Mouse (Mus musculus) kidney, adult 2 months (tissue): ENCODE data around the gene Dnah8. TPM values are rescaled to one million over a fixed set of nuclear protein-coding genes. Genes with fewer than 3 reads are reported as not detected.

ENCODE experiments used
- DNase-seq: peaks from one replicate; pipeline ENCODE4 v3.0.0; 2021
- H3K27ac ChIP-seq: fragments of 200-500 bp; 2 replicates; pipeline ENCODE4 v1.5.1; 2012; ENCODE audit warnings: low read depth, low read length, control low read depth, inconsistent platforms; ENCODE audit not compliant: insufficient read depth
- H3K27me3 ChIP-seq: fragments of 200-500 bp; replicated peaks from 2 replicates; pipeline ENCODE4 v1.6.1; 2012; ENCODE audit warnings: mild to moderate bottlenecking, moderate library complexity, low read length, inconsistent platforms; ENCODE audit not compliant: control insufficient read depth, insufficient read depth
- H3K36me3 ChIP-seq: fragments of 200-500 bp; 2 replicates; pipeline ENCODE4 v1.6.1; 2012; ENCODE audit warnings: mild to moderate bottlenecking, moderate library complexity, low read length, inconsistent platforms; ENCODE audit not compliant: control insufficient read depth, insufficient read depth
- H3K4me1 ChIP-seq: fragments of 200-500 bp; 2 replicates; pipeline ENCODE4 v1.6.1; 2011; ENCODE audit warnings: low read length; ENCODE audit not compliant: control insufficient read depth, insufficient read depth
- H3K4me3 ChIP-seq: fragments of 200-500 bp; 2 replicates; pipeline ENCODE4 v1.5.1; 2011; ENCODE audit warnings: mild to moderate bottlenecking, low read depth, low read length, control low read depth; ENCODE audit not compliant: insufficient read depth
- CTCF ChIP-seq: fragments of 200-500 bp; conservative IDR thresholded peaks from 2 replicates; pipeline ENCODE4 v1.5.1; 2011; ENCODE audit warnings: low read depth, mild to moderate bottlenecking, control low read depth, low read length, moderate library complexity, mixed read lengths; ENCODE audit not compliant: insufficient read depth, insufficient read length
- POLR2A ChIP-seq: fragments of 200-500 bp; IDR thresholded peaks from one replicate; pipeline ENCODE4 v1.6.1; 2011; ENCODE audit warnings: low read depth, low read length, control low read depth
- WGBS: fragments of 180-500 bp; shearing (Covaris S2); methylation state at CpG from one replicate; pipeline ENCODE4 v1.1.7; 2018; 5-methylcytosine and 5-hydroxymethylcytosine counted together
- polyA plus RNA-seq: library from polyadenylated mRNA; depleted of rRNA; stranded (reverse); fragments of >200 nt; gene quantifications from 2 replicates; pipeline ENCODE4 v1.2.3, GENCODE M21; 2012

Dnah8 gene
- polyA plus RNA-seq, 1 experiment: 1.2 TPM

GRCm38 (mm10) chr17:30842312-30842711 lies 218.2 kb downstream of the Dnah8 start:
- Histone ChIP-seq H3K4me1 (no peaks in the 10 kb centered on the region), H3K27ac (no peak overlapping the region), H3K4me3 (no peak overlapping the region), H3K27me3 (no peaks in the 10 kb centered on the region), H3K36me3 (no peaks in the 10 kb centered on the region)
- no peak for TF ChIP-seq CTCF
- TF ChIP-seq POLR2A: no peak
- no peak for DNase-seq
- 50% methylated on average over 6 of the region's 6 CpGs for WGBS

GRCm38 (mm10) chr17:30844321-30844791 lies 220.2 kb downstream of the Dnah8 start:
- 43% methylated on average over 9 of the region's 9 CpGs for WGBS
- no peaks in the 10 kb centered on the region for H3K27me3 ChIP-seq
- TF ChIP-seq POLR2A (no peak), CTCF (no peak; the same call in 1 of the 2 replicates)

GRCm38 (mm10) chr17:30847498-30847897 lies 223.3 kb downstream of the Dnah8 start:
- H3K4me1 ChIP-seq: no peaks in the 10 kb centered on the region
- no peak overlapping the region for H3K27ac ChIP-seq
- WGBS: 59% methylated on average over 7 of the region's 7 CpGs
- H3K27me3 ChIP-seq: no peaks in the 10 kb centered on the region
- no peaks in the 10 kb centered on the region for H3K36me3 ChIP-seq
- H3K4me3 ChIP-seq: no peak overlapping the region
- no peak for DNase-seq
- TF ChIP-seq POLR2A: no peak
- TF ChIP-seq CTCF: no peak

More at GRCm38 (mm10) chr17:30844321-30844791, 220.2 kb downstream of the Dnah8 start:
- Histone ChIP-seq H3K4me3 (no peak overlapping the region), H3K27ac (no peak overlapping the region), H3K4me1 (no peaks in the 10 kb centered on the region), H3K36me3 (no peaks in the 10 kb centered on the region)
- DNase-seq: peak; percentile 46

- no peak for DNase-seq
- 93% methylated on average over 5 of the region's 5 CpGs for WGBS
- no peak for TF ChIP-seq POLR2A
- no peak for TF ChIP-seq CTCF
- H3K4me3 ChIP-seq: no peak overlapping the region
- H3K27ac ChIP-seq: no peak overlapping the region
- H3K27me3 ChIP-seq: no peaks in the 10 kb centered on the region
- H3K4me1 ChIP-seq: no peaks in the 10 kb centered on the region
- no peaks in the 10 kb centered on the region for H3K36me3 ChIP-seq
These were observed 223.9 kb downstream of the Dnah8 start for GRCm38 (mm10) chr17:30848086-30848485.

GRCm38 (mm10) chr17:30848804-30849203 lies 224.7 kb downstream of the Dnah8 start:
- TF ChIP-seq CTCF: no peak
- TF ChIP-seq POLR2A: no peak
- Histone ChIP-seq H3K4me3 (no peak overlapping the region), H3K27ac (no peak overlapping the region), H3K4me1 (no peaks in the 10 kb centered on the region), H3K36me3 (no peaks in the 10 kb centered on the region), H3K27me3 (no peaks in the 10 kb centered on the region)
- no peak for DNase-seq
- 81% methylated on average over 6 of the region's 6 CpGs for WGBS

GRCm38 (mm10) chr17:30849813-30850212 lies 225.7 kb downstream of the Dnah8 start:
- Histone ChIP-seq H3K4me1 (no peaks in the 10 kb centered on the region), H3K27me3 (no peaks in the 10 kb centered on the region), H3K4me3 (no peak overlapping the region), H3K27ac (no peak overlapping the region), H3K36me3 (no peaks in the 10 kb centered on the region)
- no peak for TF ChIP-seq POLR2A
- TF ChIP-seq CTCF: no peak
- no peak for DNase-seq
- WGBS: 94% methylated on average over 12 of the region's 12 CpGs

GRCm38 (mm10) chr17:30852345-30852744 lies 228.2 kb downstream of the Dnah8 start:
- TF ChIP-seq CTCF (no peak), POLR2A (no peak)
- no peaks in the 10 kb centered on the region for H3K27me3 ChIP-seq
- H3K36me3 ChIP-seq: no peaks in the 10 kb centered on the region
- H3K4me3 ChIP-seq: no peak overlapping the region
- no peak for DNase-seq
- no peak overlapping the region for H3K27ac ChIP-seq
- no peaks in the 10 kb centered on the region for H3K4me1 ChIP-seq

- no peaks in the 10 kb centered on the region for H3K36me3 ChIP-seq
- no peak for DNase-seq
- H3K4me1 ChIP-seq: 0 out of 2 replicates have a peak, but pooled peaks cover 3% of the 10 kb centered on the region
- no peak overlapping the region for H3K27ac ChIP-seq
- WGBS: 93% methylated on average over 5 of the region's 5 CpGs
- TF ChIP-seq POLR2A (no peak), CTCF (no peak)
- H3K27me3 ChIP-seq: no peaks in the 10 kb centered on the region
- H3K4me3 ChIP-seq: no peak overlapping the region
These were observed 233.2 kb downstream of the Dnah8 start for GRCm38 (mm10) chr17:30857347-30857746.
